Mouse (Mus musculus): ENCODE data around the gene Ccdc181. TPM values are rescaled to one million over a fixed set of nuclear protein-coding genes. Genes with fewer than 3 reads are reported as not detected.

Gene Ccdc181
- total RNA-seq, 2 experiments from 2014 or later, result 21.7 to 23.9 TPM

DNA sequence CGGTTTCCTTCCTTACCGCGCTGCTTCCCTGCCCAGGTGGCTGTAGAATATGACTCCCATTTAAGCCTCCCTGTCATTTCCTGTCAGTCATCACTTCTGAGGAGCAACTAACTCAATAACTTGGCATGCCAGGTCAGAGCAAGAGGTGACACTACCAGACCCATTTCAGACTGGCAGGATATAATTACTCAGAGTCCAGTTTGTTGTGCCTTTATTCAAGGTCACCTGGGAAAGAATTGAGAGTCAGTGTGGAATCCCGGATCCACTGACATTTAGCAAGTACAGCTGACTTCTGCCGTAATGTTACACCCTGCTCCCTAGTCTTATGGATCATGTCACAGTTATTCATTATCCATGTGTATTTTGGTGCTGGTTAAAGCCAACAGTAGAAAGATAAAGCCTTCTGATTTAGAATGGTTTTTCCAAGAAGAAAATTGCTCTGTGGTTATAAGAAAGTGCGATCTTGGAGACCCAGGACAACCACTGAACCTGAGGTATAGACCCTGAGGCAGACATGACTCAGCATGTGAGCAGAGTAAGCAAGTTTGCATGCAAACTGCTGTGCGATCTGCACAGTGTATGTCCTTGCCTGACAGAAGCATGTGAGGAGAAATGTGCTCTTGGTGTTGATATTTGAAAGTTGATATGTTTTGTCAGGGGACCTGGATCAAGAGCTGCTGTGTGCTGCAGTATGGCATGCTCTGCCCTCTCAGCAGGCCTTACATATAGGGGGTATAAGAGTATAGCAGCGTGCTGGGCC lies 24.8 kb upstream of the Ccdc181 start:
- no peak for DNase-seq (ENCODE audit: extremely low spot score in 1 of 2, low spot score in 2 of 2)
- H3K4me3 ChIP-seq, result peak overlapping the region; percentile 87
- peak overlapping the region; percentile 45 for H3K27ac ChIP-seq
- intact Hi-C loops (cut with DNase I), result no loop called here
- TF ChIP-seq CTCF (IDR thresholded peaks at IDR 0.05), result no peak

DNA sequence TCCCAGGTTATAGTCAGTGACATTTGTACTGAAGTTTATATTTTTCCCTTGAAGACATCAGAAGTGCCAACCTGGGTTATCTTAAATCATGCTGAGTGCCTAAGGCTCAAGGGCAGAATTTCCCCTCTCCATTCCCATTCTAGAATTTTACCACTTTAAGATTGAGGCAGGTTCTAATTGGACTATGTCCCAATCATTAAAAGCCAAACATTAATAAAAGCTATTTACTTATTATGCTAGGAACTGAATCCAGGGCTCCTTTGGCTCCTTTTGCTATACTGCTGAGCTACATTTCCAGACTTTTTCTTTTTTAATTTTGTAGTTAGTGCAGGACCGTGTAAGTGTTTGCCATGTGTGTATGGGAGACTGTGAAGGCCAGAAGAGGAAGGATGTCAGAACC lies 23.9 kb upstream of the Ccdc181 start:
- H3K27ac ChIP-seq, result no peak overlapping the region
- H3K4me3 ChIP-seq, result peak overlapping the region; percentile 87; the same call in 1 of the 2 replicates
- intact Hi-C loops (cut with DNase I), result no loop called here
- no peak for TF ChIP-seq CTCF (IDR thresholded peaks at IDR 0.05)
- DNase-seq (ENCODE audit: extremely low spot score in 1 of 2, low spot score in 2 of 2), result no peak

GRCm38 (mm10) chr1:164252551-164252950 lies 22.8 kb upstream of the Ccdc181 start:
- intact Hi-C loops (cut with DNase I), result no loop called here
- Histone ChIP-seq H3K27ac (no peak overlapping the region), H3K4me3 (no peak overlapping the region)
- no peak for DNase-seq (ENCODE audit: extremely low spot score in 1 of 2, low spot score in 2 of 2)
- no peak for TF ChIP-seq CTCF (IDR thresholded peaks at IDR 0.05)

GRCm38 (mm10) chr1:164254836-164255235 lies 20.5 kb upstream of the Ccdc181 start:
- intact Hi-C loops (cut with DNase I), result no loop called here
- no peak for DNase-seq (ENCODE audit: extremely low spot score in 1 of 2, low spot score in 2 of 2)
- no peak overlapping the region for H3K4me3 ChIP-seq
- H3K27ac ChIP-seq, result no peak overlapping the region
- TF ChIP-seq CTCF (IDR thresholded peaks at IDR 0.05), result no peak

DNA sequence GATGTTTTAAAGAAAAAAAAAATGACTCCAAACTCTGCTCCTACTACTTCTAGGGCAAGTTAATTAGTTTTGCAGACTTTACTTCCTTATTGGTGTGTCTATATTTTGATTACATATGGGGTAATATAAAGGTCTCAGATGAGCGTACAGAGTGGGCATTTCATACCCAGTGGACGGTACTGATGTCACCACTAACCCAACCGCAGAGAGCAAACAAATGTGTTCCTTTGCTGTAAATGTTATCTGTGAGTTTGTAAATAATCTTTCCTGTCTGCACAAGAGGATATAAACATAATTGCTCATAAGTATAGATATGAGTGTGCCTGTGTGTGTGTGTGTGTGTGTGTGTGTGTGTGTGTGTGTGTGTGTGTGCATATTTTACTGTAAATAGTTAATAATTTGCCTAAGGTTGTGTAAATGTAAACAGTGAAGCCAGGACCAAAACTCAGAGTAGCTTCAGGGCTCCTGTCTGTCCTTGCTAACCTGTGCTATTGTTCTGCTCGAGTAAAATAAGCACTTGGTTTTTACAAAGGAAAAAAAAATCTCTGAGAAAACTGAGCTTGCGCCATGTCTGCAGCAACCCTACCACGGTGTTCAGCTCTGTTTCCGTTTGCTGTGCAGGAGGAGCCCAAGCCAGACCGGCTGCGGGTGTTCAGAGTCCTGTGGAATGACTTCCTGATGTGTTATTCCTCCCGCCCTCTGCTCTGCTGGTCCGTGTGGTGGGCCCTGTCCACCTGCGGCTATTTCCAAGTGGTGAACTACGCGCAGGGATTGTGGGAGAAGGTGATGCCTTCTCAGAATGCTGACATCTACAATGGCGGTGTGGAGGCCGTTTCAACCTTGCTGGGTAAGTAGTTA lies 15.0 kb upstream of the Ccdc181 start:
- H3K27ac ChIP-seq, result no peak overlapping the region
- intact Hi-C loops (cut with DNase I), result no loop called here
- no peak overlapping the region for H3K4me3 ChIP-seq
- TF ChIP-seq CTCF (IDR thresholded peaks at IDR 0.05), result no peak
- no peak for DNase-seq (ENCODE audit: extremely low spot score in 1 of 2, low spot score in 2 of 2)

GRCm38 (mm10) chr1:164261553-164261952 lies 13.8 kb upstream of the Ccdc181 start:
- intact Hi-C loops (cut with DNase I), result no loop called here
- Histone ChIP-seq H3K4me3 (no peak overlapping the region), H3K27ac (no peak overlapping the region)
- no peak for DNase-seq (ENCODE audit: extremely low spot score in 1 of 2, low spot score in 2 of 2)
- no peak for TF ChIP-seq CTCF (IDR thresholded peaks at IDR 0.05)

GRCm38 (mm10) chr1:164270941-164271340 lies 4.4 kb upstream of the Ccdc181 start:
- no peak for DNase-seq (ENCODE audit: extremely low spot score in 1 of 2, low spot score in 2 of 2)
- TF ChIP-seq CTCF (IDR thresholded peaks at IDR 0.05), result no peak
- Histone ChIP-seq H3K4me3 (no peak overlapping the region), H3K27ac (no peak overlapping the region)
- intact Hi-C loops (cut with DNase I), result no loop called here

- no peak for DNase-seq (ENCODE audit: extremely low spot score in 1 of 2, low spot score in 2 of 2)
- intact Hi-C loops (cut with DNase I), result no loop called here
- Histone ChIP-seq H3K27ac (no peak overlapping the region), H3K4me3 (no peak overlapping the region)
- no peak for TF ChIP-seq CTCF (IDR thresholded peaks at IDR 0.05)
Observed at GRCm38 (mm10) chr1:164273659-164274058, 1.7 kb upstream of the Ccdc181 start.

- H3K4me3 ChIP-seq, result no peak overlapping the region; the same call in 1 of the 2 replicates
- no peak overlapping the region for H3K27ac ChIP-seq
- no peak for TF ChIP-seq CTCF (IDR thresholded peaks at IDR 0.05)
- intact Hi-C loops (cut with DNase I), result no loop called here
- no peak for DNase-seq (ENCODE audit: extremely low spot score in 1 of 2, low spot score in 2 of 2)
Observed at GRCm38 (mm10) chr1:164276552-164276951, 1.2 kb downstream of the Ccdc181 start.

GRCm38 (mm10) chr1:164279332-164279731 lies 3.9 kb downstream of the Ccdc181 start:
- intact Hi-C loops (cut with DNase I), result no loop called here
- DNase-seq (ENCODE audit: extremely low spot score in 1 of 2, low spot score in 2 of 2), result no peak
- Histone ChIP-seq H3K4me3 (no peak overlapping the region), H3K27ac (no peak overlapping the region)
- TF ChIP-seq CTCF (IDR thresholded peaks at IDR 0.05), result no peak

GRCm38 (mm10) chr1:164284007-164284406 lies 8.6 kb downstream of the Ccdc181 start:
- intact Hi-C loops (cut with DNase I), result no loop called here
- no peak overlapping the region for H3K27ac ChIP-seq
- no peak for TF ChIP-seq CTCF (IDR thresholded peaks at IDR 0.05)
- no peak for DNase-seq (ENCODE audit: extremely low spot score in 1 of 2, low spot score in 2 of 2)
- H3K4me3 ChIP-seq, result no peak overlapping the region

DNA sequence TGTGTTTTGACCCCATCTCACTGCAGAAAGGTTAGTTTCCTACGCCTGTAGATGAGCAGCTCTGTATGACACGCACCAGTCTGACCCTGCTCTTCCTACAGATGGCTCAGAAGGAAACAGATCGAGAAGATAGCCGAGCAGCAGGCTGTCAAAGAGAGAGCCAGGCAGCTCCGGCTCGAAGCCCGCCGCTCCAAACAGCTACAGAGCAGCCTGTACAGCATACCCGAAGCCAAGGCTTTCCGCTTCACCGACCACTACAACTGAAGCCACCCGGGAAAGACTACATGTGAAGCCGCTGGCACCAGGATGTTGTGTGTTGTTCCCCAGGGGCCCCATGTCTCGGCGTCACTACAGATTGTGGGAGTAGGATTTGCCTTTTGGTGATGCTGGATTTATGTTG lies 12.0 kb downstream of the Ccdc181 start:
- Histone ChIP-seq H3K4me3 (no peak overlapping the region), H3K27ac (no peak overlapping the region)
- intact Hi-C loops (cut with DNase I), result no loop called here
- no peak for DNase-seq (ENCODE audit: extremely low spot score in 1 of 2, low spot score in 2 of 2)
- TF ChIP-seq CTCF (IDR thresholded peaks at IDR 0.05), result no peak
